Mouse (Mus musculus): Measurements from ENCODE around the gene Mtch1. TPM values are rescaled to one million over a fixed set of nuclear protein-coding genes. Genes with fewer than 3 reads are reported as not detected.
A peak's percentile ranks its signal among the peaks of the same experiment; 100 is the strongest.

Mtch1 gene
- polyA plus RNA-seq, 1 experiment from 2014 or later, result 328 TPM

DNA sequence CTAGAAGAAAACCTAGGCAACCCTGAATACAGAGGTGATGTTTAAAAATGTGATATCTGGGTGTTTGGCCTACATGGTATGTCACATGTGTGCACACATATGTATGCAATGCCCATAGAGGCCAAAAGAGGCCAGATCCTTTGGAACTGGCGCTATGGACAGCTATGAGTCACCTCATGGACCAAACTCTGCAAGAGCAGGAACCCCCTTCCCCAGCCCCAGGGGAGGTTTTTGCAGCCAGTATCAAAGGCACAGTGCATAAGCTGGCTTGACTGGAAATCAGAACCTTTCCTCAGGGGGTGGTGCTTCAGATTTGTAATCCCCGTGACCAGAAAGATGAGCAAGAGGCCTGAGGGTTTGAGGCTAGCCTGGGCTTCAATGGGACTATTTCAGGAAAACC, 35.7 kb downstream of the Mtch1 start:
- Histone ChIP-seq H3K9me3 (no peaks in the 10 kb centered on the region), H3K27me3 (no peaks in the 10 kb centered on the region), H3K27ac (no peak overlapping the region), H3K4me2 (replicated peaks) (no peak overlapping the region), H3K9ac (no peak overlapping the region), H3K4me3 (no peak overlapping the region), H3K36me3 (no peaks in the 10 kb centered on the region), H3K4me1 (peaks cover 10% of the 10 kb centered on the region; the same call in 1 of the 2 replicates)
- 94% methylated on average over 2 of the region's 2 CpGs for WGBS
- no peak for ATAC-seq (ENCODE audit: low FRiP score, low read depth)

DNA sequence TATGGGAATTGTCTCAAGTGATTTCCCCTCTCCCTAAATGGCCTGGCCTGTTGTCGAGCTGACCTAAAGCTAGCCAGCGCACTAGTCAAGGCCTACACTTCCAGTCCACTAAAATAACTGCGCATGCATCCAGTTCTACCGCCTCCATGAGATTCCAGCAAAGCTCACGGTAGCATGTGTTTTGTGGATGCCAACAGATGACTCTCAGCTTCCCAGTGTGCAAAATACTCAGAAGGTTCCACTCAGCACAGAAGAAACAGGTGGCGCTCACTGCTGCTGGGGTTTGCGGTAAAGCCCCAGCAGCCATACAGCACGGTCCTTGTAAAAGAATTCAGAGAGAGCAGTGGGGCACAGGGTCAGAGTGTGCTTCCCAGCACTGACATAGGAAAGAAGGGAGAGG, 36.1 kb downstream of the Mtch1 start:
- no peak overlapping the region for H3K4me3 ChIP-seq
- H3K9ac ChIP-seq, result no peak overlapping the region
- H3K9me3 ChIP-seq, result no peaks in the 10 kb centered on the region
- 72% methylated on average over 8 of the region's 8 CpGs for WGBS
- H3K27ac ChIP-seq, result no peak overlapping the region
- no peaks in the 10 kb centered on the region for H3K36me3 ChIP-seq
- H3K4me2 ChIP-seq (replicated peaks), result no peak overlapping the region
- no peak for ATAC-seq (ENCODE audit: low FRiP score, low read depth)
- H3K27me3 ChIP-seq, result no peaks in the 10 kb centered on the region
- peaks cover 13% of the 10 kb centered on the region; the same call in 1 of the 2 replicates for H3K4me1 ChIP-seq

DNA sequence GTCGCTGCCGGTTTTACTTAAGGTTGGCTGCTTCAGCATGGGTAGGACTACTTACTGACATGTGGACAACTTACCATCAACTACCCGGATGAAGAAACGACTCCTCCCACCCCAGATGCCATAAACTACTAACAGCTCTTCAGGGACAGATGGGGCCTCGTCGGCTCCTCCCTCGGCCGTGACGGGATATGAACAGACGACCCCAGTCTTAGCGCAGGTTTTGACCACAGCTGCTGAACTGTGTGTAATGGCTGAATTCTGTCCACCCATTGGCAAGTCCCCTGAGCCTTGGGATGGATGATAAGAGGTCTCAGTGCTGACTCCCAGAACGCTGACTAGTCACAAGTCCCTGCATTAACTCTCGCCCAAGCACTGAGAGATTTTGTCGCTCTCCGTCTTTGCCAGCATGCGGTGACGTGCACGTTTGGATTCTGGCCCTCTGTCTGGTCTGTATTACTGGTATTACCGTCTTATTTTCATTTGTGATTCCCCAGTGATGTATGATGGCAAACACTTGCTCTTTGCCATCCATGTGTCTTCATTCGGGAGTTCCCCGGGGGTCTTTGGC, 37.6 kb downstream of the Mtch1 start:
- H3K27ac ChIP-seq, result no peak overlapping the region
- H3K27me3 ChIP-seq, result no peaks in the 10 kb centered on the region
- H3K4me2 ChIP-seq (replicated peaks), result no peak overlapping the region
- H3K9ac ChIP-seq, result no peak overlapping the region
- ATAC-seq (ENCODE audit: low FRiP score, low read depth), result no peak
- H3K36me3 ChIP-seq, result no peaks in the 10 kb centered on the region
- no peak overlapping the region for H3K4me3 ChIP-seq
- WGBS, result 59% methylated on average over 21 of the region's 21 CpGs
- H3K4me1 ChIP-seq, result peaks cover 22% of the 10 kb centered on the region
- no peaks in the 10 kb centered on the region for H3K9me3 ChIP-seq

DNA sequence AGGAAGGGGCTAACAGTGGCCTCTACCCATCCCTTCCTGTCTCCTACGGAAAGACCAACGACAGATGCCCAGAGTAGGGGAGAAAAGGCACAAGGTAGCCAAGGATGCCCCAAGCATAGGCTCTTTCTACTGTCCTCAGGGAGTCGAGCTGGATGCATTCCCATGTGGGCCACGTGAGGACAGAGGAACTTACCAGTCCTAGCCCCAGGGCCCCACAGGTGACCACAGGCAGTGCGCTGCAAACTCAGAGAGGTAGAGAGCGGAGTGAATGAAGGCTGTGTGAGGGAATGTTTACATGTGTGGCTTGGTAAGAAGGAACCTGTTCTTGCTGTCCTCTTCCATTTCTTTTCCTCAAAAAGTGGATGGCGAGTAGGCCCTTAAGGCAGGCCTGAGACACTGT, 41.9 kb downstream of the Mtch1 start:
- Histone ChIP-seq H3K9ac (no peak overlapping the region; the same call in 1 of the 2 replicates), H3K4me3 (no peak overlapping the region), H3K9me3 (no peaks in the 10 kb centered on the region), H3K36me3 (peaks cover 17% of the 10 kb centered on the region), H3K4me2 (replicated peaks) (peak overlapping the region; percentile 35), H3K27ac (peak overlapping the region; percentile 69; the same call in 1 of the 2 replicates), H3K27me3 (no peaks in the 10 kb centered on the region), H3K4me1 (peaks cover 45% of the 10 kb centered on the region)
- ATAC-seq (ENCODE audit: low FRiP score, low read depth), result no peak
- 48% methylated on average over 7 of the region's 7 CpGs for WGBS

DNA sequence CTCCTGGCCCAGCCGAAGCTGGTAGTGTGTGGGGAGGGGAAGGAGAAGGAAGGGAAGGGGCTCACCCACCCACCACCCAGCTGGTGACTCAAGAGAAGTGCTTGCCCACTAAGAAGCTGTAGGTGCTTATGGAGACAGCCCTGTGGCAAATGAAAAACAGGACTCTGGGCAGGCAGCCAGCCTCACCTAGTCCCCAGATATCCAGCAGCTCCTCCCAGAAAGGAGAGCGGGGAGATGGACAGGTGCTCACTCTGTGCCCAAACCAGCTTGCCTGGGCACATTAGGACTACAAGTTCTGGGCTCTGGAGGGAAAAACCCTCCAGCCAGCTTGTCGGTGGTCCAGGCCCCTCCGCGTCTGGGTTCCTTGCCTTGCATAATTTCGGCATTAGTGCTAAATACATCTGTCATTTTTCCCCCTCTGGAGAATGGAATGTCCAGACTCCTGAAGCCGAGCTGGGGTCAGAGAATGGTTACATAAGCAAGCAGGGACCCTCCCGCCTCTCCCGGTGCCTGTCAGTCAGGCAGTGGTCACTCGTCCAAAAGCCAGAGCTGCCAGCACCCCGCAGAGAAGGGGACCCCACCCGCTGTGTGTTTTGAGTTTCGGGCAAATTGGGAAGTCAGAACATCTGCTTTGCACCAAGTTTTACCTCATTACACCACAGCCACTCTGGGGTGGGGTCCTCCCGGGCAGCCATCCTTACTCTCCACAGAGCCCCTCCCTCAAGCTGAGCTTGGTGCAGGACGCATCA, 42.5 kb downstream of the Mtch1 start:
- H3K4me3 ChIP-seq, result no peak overlapping the region
- H3K9me3 ChIP-seq, result no peaks in the 10 kb centered on the region
- peak overlapping the region; percentile 35 for H3K4me2 ChIP-seq (replicated peaks)
- peaks cover 45% of the 10 kb centered on the region for H3K4me1 ChIP-seq
- H3K36me3 ChIP-seq, result peaks cover 23% of the 10 kb centered on the region
- no peak; the same call in 1 of the 2 replicates for ATAC-seq (ENCODE audit: low FRiP score, low read depth)
- H3K27ac ChIP-seq, result peak overlapping the region; percentile 69; the same call in 1 of the 2 replicates
- 0 out of 2 replicates have a peak overlapping the region, but pooled peaks have one; percentile 31 for H3K9ac ChIP-seq
- H3K27me3 ChIP-seq, result no peaks in the 10 kb centered on the region
- 18% methylated on average over 15 of the region's 15 CpGs for WGBS

DNA sequence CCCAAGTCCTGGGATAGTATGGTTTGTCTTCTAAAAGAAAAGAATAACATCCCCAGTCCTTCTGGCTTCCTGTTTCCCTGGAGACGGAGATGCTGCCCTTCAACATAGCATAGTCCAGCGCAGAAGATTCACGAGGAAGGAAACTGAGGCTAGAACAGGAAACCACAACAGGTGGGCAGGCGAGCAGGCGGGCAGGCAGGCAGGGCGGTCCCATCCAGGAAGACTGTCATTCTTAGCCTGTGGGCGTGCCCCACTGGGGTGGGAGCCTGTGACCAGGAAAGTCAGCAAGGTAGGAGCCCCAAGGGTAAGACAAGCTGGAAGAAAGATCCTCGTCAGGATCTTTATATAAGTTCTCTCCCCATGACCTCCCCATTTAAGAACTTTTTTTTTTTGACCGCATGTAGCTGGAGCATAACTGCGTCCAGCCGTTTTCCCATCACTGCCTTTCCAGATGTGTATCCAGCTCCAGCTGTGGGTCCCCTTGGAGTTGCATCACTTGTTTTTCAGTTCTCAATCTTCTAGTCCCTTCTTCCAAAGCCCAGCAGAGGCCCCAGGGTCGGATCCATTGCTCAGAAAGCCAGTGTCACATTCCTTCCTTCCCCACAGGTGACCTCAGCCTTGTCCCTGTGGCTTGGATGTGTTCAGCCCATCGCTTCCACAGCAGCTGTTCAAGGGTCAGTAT, 43.2 kb downstream of the Mtch1 start:
- H3K9me3 ChIP-seq, result no peaks in the 10 kb centered on the region
- H3K4me3 ChIP-seq, result no peak overlapping the region
- peak overlapping the region; percentile 35 for H3K4me2 ChIP-seq (replicated peaks)
- H3K27ac ChIP-seq, result peak overlapping the region; percentile 69; the same call in 1 of the 2 replicates
- H3K9ac ChIP-seq, result 0 out of 2 replicates have a peak overlapping the region, but pooled peaks have one; percentile 31
- peaks cover 30% of the 10 kb centered on the region for H3K36me3 ChIP-seq
- whole genome bisulfite sequencing, result 44% methylated on average over 13 of the region's 13 CpGs
- peak; percentile 16; the same call in 1 of the 2 replicates for ATAC-seq (ENCODE audit: low FRiP score, low read depth)
- H3K27me3 ChIP-seq, result no peaks in the 10 kb centered on the region
- H3K4me1 ChIP-seq, result peaks cover 45% of the 10 kb centered on the region

DNA sequence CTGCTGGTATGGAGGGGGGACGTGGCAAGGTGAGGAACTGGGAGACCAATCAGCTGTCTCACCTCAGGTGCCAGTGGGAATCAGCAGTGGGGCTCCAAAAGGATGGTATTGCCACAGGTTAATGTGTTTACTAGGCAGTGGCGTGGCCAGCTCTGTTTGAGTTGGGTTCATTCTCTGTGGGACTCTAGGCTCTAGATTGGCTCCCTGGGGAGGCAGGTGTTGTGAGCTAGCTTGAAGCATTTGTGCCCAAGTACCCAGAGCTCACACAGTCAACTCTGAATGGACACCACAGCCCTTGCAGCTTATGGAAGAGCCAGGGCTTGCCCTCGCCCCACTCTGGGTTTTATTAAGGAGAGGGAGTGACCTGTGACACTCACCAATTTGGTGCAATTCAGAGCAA, 43.9 kb downstream of the Mtch1 start:
- H3K36me3 ChIP-seq, result peaks cover 37% of the 10 kb centered on the region
- no peaks in the 10 kb centered on the region for H3K27me3 ChIP-seq
- H3K4me1 ChIP-seq, result peaks cover 45% of the 10 kb centered on the region
- no peak overlapping the region for H3K4me2 ChIP-seq (replicated peaks)
- no peak for ATAC-seq (ENCODE audit: low FRiP score, low read depth)
- H3K27ac ChIP-seq, result peak overlapping the region; percentile 69; the same call in 1 of the 2 replicates
- no peak overlapping the region for H3K9ac ChIP-seq
- H3K9me3 ChIP-seq, result no peaks in the 10 kb centered on the region
- 67% methylated on average over 3 of the region's 3 CpGs for WGBS
- no peak overlapping the region for H3K4me3 ChIP-seq

DNA sequence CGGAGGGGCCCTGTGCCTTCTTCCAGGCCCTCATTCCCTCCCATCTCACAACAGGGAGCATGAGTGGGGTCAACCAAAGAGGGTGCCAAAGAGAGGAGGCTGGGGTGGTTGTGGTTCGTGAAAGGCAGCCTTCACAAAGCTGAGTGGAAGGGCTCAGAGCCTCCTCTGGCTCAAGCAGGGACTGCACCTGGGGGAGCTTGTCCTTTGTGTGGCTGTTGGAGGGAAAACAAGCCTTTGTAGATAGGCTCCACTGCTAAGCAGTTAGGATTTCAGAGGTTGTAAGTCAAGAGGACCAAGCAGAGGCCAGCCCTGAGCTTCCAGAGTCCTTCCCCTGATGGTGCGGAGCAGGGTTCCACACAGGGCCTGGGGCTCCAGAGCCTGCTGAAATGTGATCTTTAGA, 44.6 kb downstream of the Mtch1 start:
- Histone ChIP-seq H3K4me3 (no peak overlapping the region), H3K36me3 (peaks cover 43% of the 10 kb centered on the region), H3K4me2 (replicated peaks) (no peak overlapping the region), H3K27ac (peak overlapping the region; percentile 63), H3K9ac (no peak overlapping the region; the same call in 1 of the 2 replicates), H3K27me3 (no peaks in the 10 kb centered on the region), H3K9me3 (no peaks in the 10 kb centered on the region), H3K4me1 (peaks cover 45% of the 10 kb centered on the region)
- WGBS, result 42% methylated on average over 3 of the region's 3 CpGs
- no peak; the same call in 1 of the 2 replicates for ATAC-seq (ENCODE audit: low FRiP score, low read depth)

DNA sequence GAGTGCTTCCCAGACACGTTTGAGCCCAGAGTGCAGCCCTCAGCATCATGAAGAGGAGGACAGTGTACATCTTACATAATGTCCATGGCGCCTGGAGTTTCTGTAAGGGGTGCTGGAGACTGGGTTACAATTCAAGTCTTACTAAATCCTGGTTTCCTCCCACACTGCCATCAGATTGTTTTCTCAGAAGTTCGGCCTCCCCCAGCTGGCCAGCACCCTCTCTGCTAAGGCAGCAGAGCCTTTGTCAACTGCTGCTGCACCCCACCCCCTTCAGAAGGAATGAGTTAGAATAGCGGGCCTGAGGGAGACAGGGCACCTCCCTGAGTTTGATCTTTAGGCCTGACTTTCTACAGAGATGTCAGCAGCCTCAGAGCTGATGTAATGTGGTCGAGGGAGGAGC, 45.6 kb downstream of the Mtch1 start:
- 79% methylated on average over 5 of the region's 5 CpGs for WGBS
- Histone ChIP-seq H3K9ac (no peak overlapping the region), H3K4me1 (peaks cover 50% of the 10 kb centered on the region), H3K9me3 (no peaks in the 10 kb centered on the region), H3K27me3 (no peaks in the 10 kb centered on the region), H3K36me3 (peaks cover 49% of the 10 kb centered on the region), H3K4me3 (no peak overlapping the region), H3K27ac (no peak overlapping the region; the same call in 1 of the 2 replicates), H3K4me2 (replicated peaks) (no peak overlapping the region)
- no peak for ATAC-seq (ENCODE audit: low FRiP score, low read depth)

DNA sequence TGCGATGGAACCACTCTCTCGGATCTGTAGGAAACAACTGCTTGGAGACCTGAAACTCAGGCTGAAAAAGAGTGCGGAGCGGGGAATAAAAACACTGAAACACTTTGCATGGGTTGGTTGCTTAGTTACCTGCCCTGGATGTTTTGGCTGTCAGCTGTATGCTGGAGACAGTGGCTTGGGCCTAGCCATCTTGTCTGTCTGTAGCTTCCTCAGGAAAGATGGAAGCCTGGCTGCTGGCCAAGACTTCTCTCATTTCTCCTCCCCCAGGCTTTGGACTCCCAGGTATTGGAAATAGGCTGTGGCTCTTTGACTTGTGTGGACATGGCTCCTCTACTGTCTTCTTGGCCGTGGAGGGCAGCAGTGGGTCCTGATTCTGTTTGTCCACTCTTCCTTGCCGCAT, 46.3 kb downstream of the Mtch1 start:
- H3K27me3 ChIP-seq, result no peaks in the 10 kb centered on the region
- H3K4me1 ChIP-seq, result peaks cover 53% of the 10 kb centered on the region
- H3K27ac ChIP-seq, result no peak overlapping the region; the same call in 1 of the 2 replicates
- H3K4me2 ChIP-seq (replicated peaks), result no peak overlapping the region
- no peak for ATAC-seq (ENCODE audit: low FRiP score, low read depth)
- no peak overlapping the region for H3K4me3 ChIP-seq
- no peak overlapping the region for H3K9ac ChIP-seq
- H3K36me3 ChIP-seq, result peaks cover 54% of the 10 kb centered on the region
- no peaks in the 10 kb centered on the region for H3K9me3 ChIP-seq
- 95% methylated on average over 6 of the region's 6 CpGs for WGBS

DNA sequence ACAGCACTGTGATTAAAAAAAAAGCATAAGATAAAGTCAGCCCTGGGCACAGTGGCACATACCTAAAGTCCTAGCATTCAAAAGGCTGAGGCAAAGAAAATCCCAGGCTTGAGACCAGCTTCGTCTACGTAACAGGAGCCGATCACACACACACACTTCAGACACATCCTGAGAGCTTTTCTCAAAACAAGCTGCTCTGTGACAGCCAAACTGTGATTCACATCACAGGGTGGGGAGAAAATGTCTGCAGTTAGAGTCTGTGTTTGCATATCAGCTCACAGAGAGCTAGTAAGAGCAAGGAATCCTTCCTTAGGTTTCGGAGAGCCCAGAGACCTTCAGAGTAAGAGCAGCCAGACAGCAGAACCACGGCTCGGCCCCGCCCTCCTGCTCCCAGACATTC, 46.8 kb downstream of the Mtch1 start:
- 91% methylated on average over 7 of the region's 7 CpGs for WGBS
- no peak for ATAC-seq (ENCODE audit: low FRiP score, low read depth)
- Histone ChIP-seq H3K27ac (no peak overlapping the region; the same call in 1 of the 2 replicates), H3K9ac (no peak overlapping the region), H3K36me3 (peaks cover 59% of the 10 kb centered on the region), H3K9me3 (no peaks in the 10 kb centered on the region), H3K4me1 (peaks cover 52% of the 10 kb centered on the region), H3K4me2 (replicated peaks) (no peak overlapping the region), H3K4me3 (no peak overlapping the region), H3K27me3 (no peaks in the 10 kb centered on the region)

DNA sequence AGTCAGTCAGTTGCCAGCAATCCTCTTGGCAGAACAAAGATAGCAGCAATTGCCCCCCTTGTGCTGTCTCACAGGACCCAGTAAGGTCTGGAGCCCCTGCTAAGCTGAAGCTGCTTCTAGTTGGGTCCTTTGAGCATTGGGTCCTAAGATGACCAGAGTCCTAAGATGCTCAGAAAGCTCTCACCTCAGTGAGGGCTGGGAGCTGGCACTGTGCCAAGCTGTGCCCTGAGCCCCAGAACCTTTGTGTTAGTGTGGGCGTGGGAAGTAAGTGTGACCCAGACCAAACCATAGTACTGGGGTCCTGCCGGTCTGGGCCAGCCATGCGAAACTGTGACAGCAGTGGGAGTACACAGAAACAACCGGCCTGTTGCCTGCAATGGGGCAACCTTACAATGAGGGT, 48.5 kb downstream of the Mtch1 start:
- Histone ChIP-seq H3K4me2 (replicated peaks) (no peak overlapping the region), H3K9me3 (no peaks in the 10 kb centered on the region), H3K4me3 (no peak overlapping the region), H3K4me1 (peaks cover 42% of the 10 kb centered on the region), H3K27me3 (no peaks in the 10 kb centered on the region), H3K36me3 (peaks cover 76% of the 10 kb centered on the region), H3K27ac (no peak overlapping the region), H3K9ac (no peak overlapping the region)
- 92% methylated on average over 4 of the region's 4 CpGs for WGBS
- no peak for ATAC-seq (ENCODE audit: low FRiP score, low read depth)
